Mouse (Mus musculus) adipose tissue, adult 10 weeks (tissue): ENCODE measurements around the gene Mcm6. TPM values are rescaled to one million over a fixed set of nuclear protein-coding genes. Genes with fewer than 3 reads are reported as not detected.

Experiments
- polyA plus RNA-seq: library from polyadenylated mRNA; stranded (reverse); fragments of 350-450 nt; fragmentation: Illumina TruSeq; extraction: RNeasy Lipid Tissue Mini Kit (QIAGEN cat#74804); gene quantifications from one replicate; pipeline ENCODE4 v1.2.3, GENCODE M21; 2014; ENCODE audit warnings: low read depth, low replicate concordance

Mcm6 gene
- 9.9 TPM for polyA plus RNA-seq

GRCm38 (mm10) chr1:128359554-128360376, at the start of gene Mcm6:
Mcm6 (minus strand) TSS chr1:128359664.

GRCm38 (mm10) chr1:128328218-128328617, 31.2 kb downstream of the Mcm6 start, which contains the start of gene Lct:
Lct (minus strand) TSS chr1:128328318.

Other genes starting within 250 kb of the Mcm6 start
- gene Ubxn4, start 115.7 kb downstream of the Mcm6 start, polyA plus RNA-seq: 55.8 TPM
- 0.66 TPM for gene Lct, start 31.3 kb downstream of the Mcm6 start, polyA plus RNA-seq
- gene Dars, start 57.7 kb upstream of the Mcm6 start, polyA plus RNA-seq: 51.9 TPM
- 6.4 TPM for gene Cxcr4, start 232.6 kb upstream of the Mcm6 start, polyA plus RNA-seq